In the genomic region with DNA sequence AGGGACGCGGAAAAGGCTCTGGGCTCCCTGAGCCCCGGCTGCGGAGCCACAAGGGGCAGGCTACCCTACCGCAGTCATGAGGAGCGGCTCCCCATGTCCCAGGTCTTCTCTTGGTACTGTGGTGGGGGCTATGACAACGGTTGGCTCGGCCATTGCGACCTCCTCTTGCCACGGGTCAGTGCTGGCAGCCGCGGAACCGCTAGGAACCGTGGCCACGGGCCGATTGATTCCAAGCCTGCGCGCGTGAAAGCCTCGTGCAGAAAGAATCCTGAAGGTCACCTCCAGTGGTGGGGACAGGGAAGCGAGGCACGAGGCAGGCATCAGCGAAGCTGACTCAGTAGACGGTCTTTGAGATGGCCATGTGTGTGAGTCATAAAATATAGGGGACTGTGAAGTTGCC, we compare ENCODE assay signal across 11 mouse cellular contexts. TPM values are rescaled to one million over a fixed set of nuclear protein-coding genes. Genes with fewer than 3 reads are reported as not detected.
DNase-seq lines count a peak whose midpoint lies in the region; ATAC-seq and TF ChIP-seq lines count a peak whose summit lies in the region.
"Had no signal": no experiment of that assay in that cellular context is flagged by ENCODE, and none has a peak within 500 bp of the region (broad histone marks: within the 10 kb centered on the region; RNA-seq: fewer than 3 reads in every experiment).

A gene (minus strand): TSS at position 231 of the 400 bp plus-strand sequence.

- no peaks in the 10 kb centered on the region for H3K9me3 ChIP-seq in kidney, embryonic 16.5 days (ENCODE audit: low read length)
- no peaks in the 10 kb centered on the region for H3K9me3 ChIP-seq in embryonic facial prominence, embryonic 10.5 days
- H3K9me3 ChIP-seq in forebrain, postnatal 0 days (ENCODE audit: low read length): no peaks in the 10 kb centered on the region
- no peaks in the 10 kb centered on the region for H3K9me3 ChIP-seq in midbrain, embryonic 15.5 days
- H3K9me3 ChIP-seq: neural tube, embryonic 13.5 days had no signal

- H3K27ac ChIP-seq in kidney, embryonic 16.5 days (ENCODE audit: low read length): no peak within 1 kb of the TSS
- H3K27ac ChIP-seq in embryonic facial prominence, embryonic 10.5 days (replicated peaks): no peak within 1 kb of the TSS
- H3K27ac ChIP-seq in forebrain, postnatal 0 days (ENCODE audit: low read depth, low read length): no peak within 1 kb of the TSS
- H3K27ac ChIP-seq in midbrain, embryonic 15.5 days: no peak within 1 kb of the TSS
- H3K27ac ChIP-seq: neural tube, embryonic 13.5 days had no signal

- peaks cover 24% of the 10 kb centered on the region for H3K36me3 ChIP-seq in kidney, embryonic 16.5 days (ENCODE audit: insufficient read depth, low read length)
- peaks cover 54% of the 10 kb centered on the region for H3K36me3 ChIP-seq in embryonic facial prominence, embryonic 10.5 days (replicated peaks)
- peaks cover 20% of the 10 kb centered on the region for H3K36me3 ChIP-seq in forebrain, postnatal 0 days (ENCODE audit: insufficient read depth)
- peaks cover 10% of the 10 kb centered on the region; the same call in 1 of the 2 replicates for H3K36me3 ChIP-seq in midbrain, embryonic 15.5 days (replicated peaks)

- no peak within 1 kb of the TSS for H3K4me2 ChIP-seq in kidney, embryonic 16.5 days (replicated peaks; ENCODE audit: low read depth, low read length)
- H3K4me2 ChIP-seq in forebrain, postnatal 0 days (ENCODE audit: low read depth): no peak within 1 kb of the TSS
- H3K4me2 ChIP-seq in midbrain, embryonic 15.5 days: no peak within 1 kb of the TSS
- H3K4me2 ChIP-seq: lung, embryonic 14.5 days; neural tube, embryonic 13.5 days had no signal

- no peaks in the 10 kb centered on the region for H3K27me3 ChIP-seq in kidney, embryonic 16.5 days (ENCODE audit: insufficient read depth, low read length)
- no peaks in the 10 kb centered on the region for H3K27me3 ChIP-seq in embryonic facial prominence, embryonic 10.5 days (replicated peaks; ENCODE audit: low read depth, poor library complexity, severe bottlenecking)
- H3K27me3 ChIP-seq in forebrain, postnatal 0 days (ENCODE audit: insufficient read depth, low read length): no peaks in the 10 kb centered on the region
- no peaks in the 10 kb centered on the region for H3K27me3 ChIP-seq in midbrain, embryonic 15.5 days (replicated peaks)
- H3K27me3 ChIP-seq: neural tube, embryonic 13.5 days had no signal

- H3K9ac ChIP-seq in kidney, embryonic 16.5 days (replicated peaks; ENCODE audit: low read length): no peak within 1 kb of the TSS
- H3K9ac ChIP-seq in forebrain, postnatal 0 days: no peak within 1 kb of the TSS
- H3K9ac ChIP-seq in midbrain, embryonic 15.5 days: no peak within 1 kb of the TSS
- H3K9ac ChIP-seq: lung, embryonic 14.5 days; neural tube, embryonic 13.5 days had no signal

- H3K4me3 ChIP-seq in kidney, embryonic 16.5 days (ENCODE audit: low read length): no peak within 1 kb of the TSS
- H3K4me3 ChIP-seq in embryonic facial prominence, embryonic 10.5 days: no peak within 1 kb of the TSS
- no peak within 1 kb of the TSS for H3K4me3 ChIP-seq in forebrain, postnatal 0 days (ENCODE audit: low read depth, low read length)
- H3K4me3 ChIP-seq in midbrain, embryonic 15.5 days: no peak within 1 kb of the TSS
- H3K4me3 ChIP-seq: neural tube, embryonic 13.5 days had no signal

- no peaks in the 10 kb centered on the region for H3K4me1 ChIP-seq in kidney, embryonic 16.5 days (ENCODE audit: insufficient read depth, low read length)
- 0 out of 2 replicates have a peak, but pooled peaks cover 5% of the 10 kb centered on the region for H3K4me1 ChIP-seq in embryonic facial prominence, embryonic 10.5 days
- no peaks in the 10 kb centered on the region for H3K4me1 ChIP-seq in forebrain, postnatal 0 days (ENCODE audit: insufficient read depth)
- peaks cover 2% of the 10 kb centered on the region; the same call in 1 of the 2 replicates for H3K4me1 ChIP-seq in midbrain, embryonic 15.5 days
- H3K4me1 ChIP-seq: neural tube, embryonic 13.5 days had no signal

- no peak for TF ChIP-seq CTCF in forebrain, postnatal 0 days (IDR thresholded peaks at IDR 0.05; ENCODE audit: low read depth)

- 54% methylated on average over 24 of the region's 24 CpGs for WGBS in kidney, embryonic 16.5 days
- 55% methylated on average over 24 of the region's 24 CpGs for WGBS in embryonic facial prominence, embryonic 10.5 days
- 58% methylated on average over 24 of the region's 24 CpGs for WGBS in forebrain, postnatal 0 days
- 41% methylated on average over 24 of the region's 24 CpGs for WGBS in midbrain, embryonic 15.5 days

- no peak for DNase-seq in kidney, adult 11 months
- DNase-seq in embryonic facial prominence, embryonic 10.5 days (ENCODE audit: low spot score): peak; percentile 22
- DNase-seq in forebrain, postnatal 0 days: no peak
- no peak for DNase-seq in gastrocnemius, adult 8-10 months (ENCODE audit: low spot score in 2 of 2)
- no peak for DNase-seq in thymus, postnatal 36 days
- DNase-seq: lung, embryonic 14.5 days had no signal

- ATAC-seq in kidney, embryonic 16.5 days (ENCODE audit: low FRiP score, low TSS enrichment): peak; percentile 51; the same call in 1 of the 2 replicates
- ATAC-seq in forebrain, postnatal 0 days: peak; percentile 32
- peak; percentile 50; the same call in 1 of the 2 replicates for ATAC-seq in midbrain, embryonic 15.5 days (replicated peaks)

RNA-seq across cellular contexts. Expression of the gene that starts here (rescaled TPM):
- 0.60 TPM in 1 of 2 replicates, not detected in the other for polyA plus RNA-seq in kidney, embryonic 16.5 days (2015; fragmentation: Nextera tagmentation; extraction: Ambion mirVana)
- not detected in 2 replicates for polyA plus RNA-seq in embryonic facial prominence, embryonic 10.5 days (2016; fragmentation: Nextera tagmentation; extraction: Ambion mirVana)
- total RNA-seq in forebrain, postnatal 0 days (2014; rRNA removed): not detected in 2 replicates
- not detected in 2 replicates for polyA plus RNA-seq in forebrain, postnatal 0 days (2015; fragmentation: Nextera tagmentation; extraction: Ambion mirVana)
- polyA plus RNA-seq in midbrain, embryonic 15.5 days (2015; fragmentation: Nextera tagmentation; extraction: Ambion mirVana): 0.42 and 0.54 TPM in 2 replicates
- not detected for total RNA-seq in gastrocnemius, adult 8-10 months (2022)
- total RNA-seq: left cerebral cortex, postnatal 14 days had no signal
- polyA plus RNA-seq: intestine, embryonic 14.5 days; lung, embryonic 14.5 days had no signal

Comparison
In these comparisons a context has a peak if more than half of its experiments do, and no peak if none do; other contexts are left out.
1. Peak in ATAC-seq in kidney, embryonic 16.5 days; RNA of the gene not detected or under 1 TPM.
2. Peak in DNase-seq in embryonic facial prominence, embryonic 10.5 days; RNA of the gene not detected or under 1 TPM.
3. Peak in ATAC-seq in forebrain, postnatal 0 days; RNA of the gene not detected or under 1 TPM.
4. Peak in ATAC-seq in midbrain, embryonic 15.5 days; RNA of the gene not detected or under 1 TPM.